Mouse (Mus musculus): ENCODE results near the gene Slc38a5.

Slc38a5 gene

DNA sequence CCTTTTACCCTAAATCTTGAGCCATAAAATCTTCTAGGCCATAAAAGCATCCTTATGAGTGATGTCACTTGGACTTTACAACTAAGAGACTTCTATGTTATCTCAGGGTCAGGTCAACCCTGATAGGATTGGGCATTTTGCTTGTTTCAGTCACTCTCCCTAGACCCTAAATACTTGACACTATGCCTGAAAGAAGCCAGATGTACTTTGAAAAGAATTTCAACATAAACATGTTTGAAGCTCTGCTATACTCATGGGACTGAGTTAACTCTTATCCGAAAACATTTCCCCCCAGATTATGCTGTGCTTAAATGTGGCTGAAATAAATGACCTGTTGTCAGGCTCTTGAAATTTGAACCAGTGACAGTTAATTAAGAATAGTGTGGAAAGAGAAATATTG, 38.4 kb downstream of the Slc38a5 start:
- DNase-seq (ENCODE audit: low read depth, low spot score): no peak

GRCm38 (mm10) chrX:8314905-8315304, 44.0 kb downstream of the Slc38a5 start:
- DNase-seq (ENCODE audit: low read depth, low spot score): peak; percentile 11

GRCm38 (mm10) chrX:8327124-8327523, 56.2 kb downstream of the Slc38a5 start, which contains the start of gene Ssxb10:
Gene Ssxb10 (plus strand): TSS chrX:8327424.
- no peak for DNase-seq (ENCODE audit: low read depth, low spot score)

Data from retina, adult 2 months (tissue).